Mouse (Mus musculus): ENCODE results near the gene Nav2.

GRCm38 (mm10) chr7:48932138-48932537, 23.6 kb downstream of the Nav2 start:
- TF ChIP-seq ZKSCAN1 (IDR thresholded peaks at IDR 0.05; ENCODE audit: borderline replicate concordance, low read depth, low read length) (no peak), ZC3H11A (IDR thresholded peaks at IDR 0.05; ENCODE audit: low read depth, low read length) (no peak), MAX (IDR thresholded peaks at IDR 0.05; ENCODE audit: low read length) (no peak), CTCF (conservative IDR thresholded peaks at IDR 0.05 in 1 of 2, IDR thresholded peaks at IDR 0.05 in 1 of 2; ENCODE audit: low read depth in 2 of 2, low read length in 2 of 2) (no peak), POLR2A (IDR thresholded peaks at IDR 0.05; ENCODE audit: low read depth, low read length) (no peak), RCOR1 (conservative IDR thresholded peaks at IDR 0.05; ENCODE audit: low read depth, low read length) (no peak), SMC3 (IDR thresholded peaks at IDR 0.05; ENCODE audit: low read depth, low read length) (no peak), MXI1 (IDR thresholded peaks at IDR 0.05; ENCODE audit: low read depth, low read length) (no peak), BHLHE40 (IDR thresholded peaks at IDR 0.05; ENCODE audit: low read depth, low read length) (no peak)
